9 mouse cellular contexts compared by ENCODE assay signal in the genomic region with DNA sequence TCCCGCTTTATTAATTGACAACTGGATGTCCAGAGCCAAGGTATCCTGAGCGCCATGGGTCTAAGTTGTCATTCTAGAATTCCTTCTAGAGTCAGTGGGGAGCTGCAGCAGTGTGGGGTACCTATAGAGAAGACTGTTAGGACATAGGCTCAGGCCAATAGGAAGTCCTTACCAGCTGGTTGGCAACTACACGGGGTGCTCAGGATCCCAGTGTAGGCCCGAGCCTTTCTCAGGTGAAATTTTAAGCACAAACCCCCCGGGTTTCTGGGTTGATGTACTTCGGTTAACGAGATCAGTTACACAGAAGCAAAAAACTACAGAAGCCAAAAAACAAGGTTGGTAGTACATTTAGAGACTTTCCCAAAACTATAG. TPM values are rescaled to one million over a fixed set of nuclear protein-coding genes. Genes with fewer than 3 reads are reported as not detected.
DNase-seq lines count a peak whose midpoint lies in the region; ATAC-seq lines count a peak whose summit lies in the region.
"Had no signal": no experiment of that assay in that cellular context is flagged by ENCODE, and none has a peak within 500 bp of the region (broad histone marks: within the 10 kb centered on the region; RNA-seq: fewer than 3 reads in every experiment).

No protein-coding gene starts in this region.

- peak; percentile 82 for DNase-seq in midbrain, embryonic 11.5 days (ENCODE audit: low spot score, missing footprints)
- DNase-seq in layer of hippocampus, adult 9-10 months (ENCODE audit: low spot score), result no peak
- DNase-seq in c-Kit-positive CD71-positive TER-119-positive erythroid progenitor cells, embryonic 14.5 days (ENCODE audit: low spot score), result no peak
- DNase-seq: right cerebral cortex, postnatal 4 days had no signal

- 0 out of 2 replicates have a peak overlapping the region, but pooled peaks have one; percentile 29 for H3K9ac ChIP-seq in hindbrain, embryonic 13.5 days
- no peak overlapping the region for H3K9ac ChIP-seq in hindbrain, embryonic 12.5 days
- no peak overlapping the region for H3K9ac ChIP-seq in midbrain, embryonic 11.5 days (ENCODE audit: low read length)
- no peak overlapping the region for H3K9ac ChIP-seq in midbrain, embryonic 15.5 days
- 0 out of 2 replicates have a peak overlapping the region, but pooled peaks have one; percentile 34 for H3K9ac ChIP-seq in forebrain, embryonic 13.5 days
- no peak overlapping the region for H3K9ac ChIP-seq in stomach, embryonic 14.5 days (replicated peaks; ENCODE audit: low read depth, low read length)

- peaks cover 35% of the 10 kb centered on the region for H3K4me1 ChIP-seq in hindbrain, embryonic 13.5 days (replicated peaks)
- peaks cover 24% of the 10 kb centered on the region for H3K4me1 ChIP-seq in hindbrain, embryonic 12.5 days
- H3K4me1 ChIP-seq in midbrain, embryonic 11.5 days (ENCODE audit: control insufficient read depth, insufficient read depth, low read length), result peaks cover 15% of the 10 kb centered on the region
- peaks cover 24% of the 10 kb centered on the region for H3K4me1 ChIP-seq in midbrain, embryonic 15.5 days
- peaks cover 33% of the 10 kb centered on the region for H3K4me1 ChIP-seq in forebrain, embryonic 13.5 days
- H3K4me1 ChIP-seq in stomach, embryonic 14.5 days (ENCODE audit: control insufficient read depth, insufficient read depth, low read length), result peaks cover 24% of the 10 kb centered on the region

- H3K4me3 ChIP-seq in hindbrain, embryonic 13.5 days, result no peak overlapping the region
- no peak overlapping the region for H3K4me3 ChIP-seq in hindbrain, embryonic 12.5 days
- H3K4me3 ChIP-seq in midbrain, embryonic 11.5 days (ENCODE audit: low read depth, low read length), result no peak overlapping the region
- no peak overlapping the region for H3K4me3 ChIP-seq in midbrain, embryonic 15.5 days
- 0 out of 2 replicates have a peak overlapping the region, but pooled peaks have one; percentile 2 for H3K4me3 ChIP-seq in forebrain, embryonic 13.5 days
- H3K4me3 ChIP-seq in stomach, embryonic 14.5 days (ENCODE audit: low read depth, low read length), result no peak overlapping the region

- no peaks in the 10 kb centered on the region for H3K27me3 ChIP-seq in hindbrain, embryonic 13.5 days
- no peaks in the 10 kb centered on the region for H3K27me3 ChIP-seq in hindbrain, embryonic 12.5 days
- H3K27me3 ChIP-seq in midbrain, embryonic 11.5 days (ENCODE audit: control insufficient read depth, insufficient read depth, low read length), result no peaks in the 10 kb centered on the region
- H3K27me3 ChIP-seq in midbrain, embryonic 15.5 days (replicated peaks), result no peaks in the 10 kb centered on the region
- H3K27me3 ChIP-seq in forebrain, embryonic 13.5 days, result no peaks in the 10 kb centered on the region
- H3K27me3 ChIP-seq in stomach, embryonic 14.5 days (ENCODE audit: control insufficient read depth, insufficient read depth, low read length), result no peaks in the 10 kb centered on the region

- 75% methylated on average over 7 of the region's 7 CpGs for WGBS in hindbrain, embryonic 13.5 days
- 65% methylated on average over 7 of the region's 7 CpGs for WGBS in hindbrain, embryonic 12.5 days
- 67% methylated on average over 7 of the region's 7 CpGs for WGBS in midbrain, embryonic 11.5 days
- 59% methylated on average over 7 of the region's 7 CpGs for WGBS in midbrain, embryonic 15.5 days
- WGBS in forebrain, embryonic 13.5 days, result 64% methylated on average over 7 of the region's 7 CpGs
- 75% methylated on average over 7 of the region's 7 CpGs for WGBS in stomach, embryonic 14.5 days

- H3K9me3 ChIP-seq in hindbrain, embryonic 13.5 days, result no peaks in the 10 kb centered on the region
- no peaks in the 10 kb centered on the region for H3K9me3 ChIP-seq in hindbrain, embryonic 12.5 days (replicated peaks)
- no peaks in the 10 kb centered on the region for H3K9me3 ChIP-seq in midbrain, embryonic 11.5 days (ENCODE audit: control insufficient read depth, low read length)
- no peaks in the 10 kb centered on the region for H3K9me3 ChIP-seq in midbrain, embryonic 15.5 days
- no peaks in the 10 kb centered on the region for H3K9me3 ChIP-seq in forebrain, embryonic 13.5 days (replicated peaks)
- no peaks in the 10 kb centered on the region for H3K9me3 ChIP-seq in stomach, embryonic 14.5 days (ENCODE audit: control insufficient read depth, low read depth, low read length)

- H3K4me2 ChIP-seq in hindbrain, embryonic 13.5 days, result no peak overlapping the region
- H3K4me2 ChIP-seq in hindbrain, embryonic 12.5 days (replicated peaks), result no peak overlapping the region
- no peak overlapping the region for H3K4me2 ChIP-seq in midbrain, embryonic 11.5 days
- no peak overlapping the region for H3K4me2 ChIP-seq in midbrain, embryonic 15.5 days
- peak overlapping the region; percentile 30 for H3K4me2 ChIP-seq in forebrain, embryonic 13.5 days
- no peak overlapping the region for H3K4me2 ChIP-seq in stomach, embryonic 14.5 days (replicated peaks; ENCODE audit: low read depth, low read length)

- H3K36me3 ChIP-seq in hindbrain, embryonic 13.5 days, result no peaks in the 10 kb centered on the region
- no peaks in the 10 kb centered on the region for H3K36me3 ChIP-seq in hindbrain, embryonic 12.5 days
- H3K36me3 ChIP-seq in midbrain, embryonic 11.5 days (ENCODE audit: control insufficient read depth, insufficient read depth, low read length), result no peaks in the 10 kb centered on the region
- no peaks in the 10 kb centered on the region for H3K36me3 ChIP-seq in midbrain, embryonic 15.5 days (replicated peaks)
- no peaks in the 10 kb centered on the region for H3K36me3 ChIP-seq in forebrain, embryonic 13.5 days (ENCODE audit: poor library complexity, severe bottlenecking)
- no peaks in the 10 kb centered on the region for H3K36me3 ChIP-seq in stomach, embryonic 14.5 days (ENCODE audit: control insufficient read depth, insufficient read depth, low read length)

- H3K27ac ChIP-seq in hindbrain, embryonic 13.5 days, result peak overlapping the region; percentile 27; the same call in 1 of the 2 replicates
- no peak overlapping the region for H3K27ac ChIP-seq in hindbrain, embryonic 12.5 days
- H3K27ac ChIP-seq in midbrain, embryonic 11.5 days (ENCODE audit: low read depth, low read length), result no peak overlapping the region
- no peak overlapping the region for H3K27ac ChIP-seq in midbrain, embryonic 15.5 days
- H3K27ac ChIP-seq in forebrain, embryonic 13.5 days, result peak overlapping the region; percentile 51; the same call in 1 of the 2 replicates
- peak overlapping the region; percentile 27; the same call in 1 of the 2 replicates for H3K27ac ChIP-seq in stomach, embryonic 14.5 days (ENCODE audit: low read length)

- ATAC-seq in hindbrain, embryonic 13.5 days (ENCODE audit: low FRiP score), result no peak
- no peak for ATAC-seq in hindbrain, embryonic 12.5 days (ENCODE audit: low FRiP score)
- ATAC-seq in midbrain, embryonic 11.5 days (ENCODE audit: low FRiP score), result no peak
- no peak for ATAC-seq in midbrain, embryonic 15.5 days (replicated peaks)
- ATAC-seq in forebrain, embryonic 13.5 days, result no peak
- no peak for ATAC-seq in stomach, embryonic 14.5 days (ENCODE audit: insufficient number of reproducible peaks, insufficient read depth, low FRiP score, low read depth)

RNA-seq across cellular contexts. Expression of a gene that starts 51.6 kb away (rescaled TPM):
- 67.6 and 72.4 TPM in 2 replicates for polyA plus RNA-seq in hindbrain, embryonic 13.5 days (2015; fragmentation: Nextera tagmentation; extraction: Ambion mirVana)
- 71.8 and 73.7 TPM in 2 replicates for polyA plus RNA-seq in hindbrain, embryonic 12.5 days (2016; fragmentation: Nextera tagmentation; extraction: Ambion mirVana)
- 48.2 and 58.6 TPM in 2 replicates for polyA plus RNA-seq in midbrain, embryonic 11.5 days (2014; fragmentation: Nextera tagmentation; extraction: Ambion mirVana)
- 87.6 and 94.7 TPM in 2 replicates for polyA plus RNA-seq in midbrain, embryonic 15.5 days (2015; fragmentation: Nextera tagmentation; extraction: Ambion mirVana)
- polyA plus RNA-seq in forebrain, embryonic 13.5 days (2015; fragmentation: Nextera tagmentation; extraction: Ambion mirVana), result 56.4 and 62.6 TPM in 2 replicates
- polyA plus RNA-seq in stomach, embryonic 14.5 days (2014; fragmentation: Nextera tagmentation; extraction: Ambion mirVana), result 67.6 and 72.1 TPM in 2 replicates

RNA-seq across cellular contexts. Expression of a gene that starts 52.3 kb away (rescaled TPM):
- polyA plus RNA-seq in hindbrain, embryonic 13.5 days (2015; fragmentation: Nextera tagmentation; extraction: Ambion mirVana), result 17.5 and 19.3 TPM in 2 replicates
- polyA plus RNA-seq in hindbrain, embryonic 12.5 days (2016; fragmentation: Nextera tagmentation; extraction: Ambion mirVana), result 28.7 and 29.9 TPM in 2 replicates
- polyA plus RNA-seq in midbrain, embryonic 11.5 days (2014; fragmentation: Nextera tagmentation; extraction: Ambion mirVana), result 11.5 and 14.0 TPM in 2 replicates
- 16.1 and 19.2 TPM in 2 replicates for polyA plus RNA-seq in midbrain, embryonic 15.5 days (2015; fragmentation: Nextera tagmentation; extraction: Ambion mirVana)
- 21.7 and 26.2 TPM in 2 replicates for polyA plus RNA-seq in forebrain, embryonic 13.5 days (2015; fragmentation: Nextera tagmentation; extraction: Ambion mirVana)
- 18.3 and 18.6 TPM in 2 replicates for polyA plus RNA-seq in stomach, embryonic 14.5 days (2014; fragmentation: Nextera tagmentation; extraction: Ambion mirVana)

RNA-seq across cellular contexts. Expression of a gene that starts 54.8 kb away (rescaled TPM):
- polyA plus RNA-seq in hindbrain, embryonic 13.5 days (2015; fragmentation: Nextera tagmentation; extraction: Ambion mirVana), result 2.6 and 2.8 TPM in 2 replicates
- polyA plus RNA-seq in hindbrain, embryonic 12.5 days (2016; fragmentation: Nextera tagmentation; extraction: Ambion mirVana), result 2.0 and 2.2 TPM in 2 replicates
- 1.1 and 1.8 TPM in 2 replicates for polyA plus RNA-seq in midbrain, embryonic 11.5 days (2014; fragmentation: Nextera tagmentation; extraction: Ambion mirVana)
- polyA plus RNA-seq in midbrain, embryonic 15.5 days (2015; fragmentation: Nextera tagmentation; extraction: Ambion mirVana), result 2.0 and 2.9 TPM in 2 replicates
- 1.2 and 1.4 TPM in 2 replicates for polyA plus RNA-seq in forebrain, embryonic 13.5 days (2015; fragmentation: Nextera tagmentation; extraction: Ambion mirVana)
- polyA plus RNA-seq in stomach, embryonic 14.5 days (2014; fragmentation: Nextera tagmentation; extraction: Ambion mirVana), result 1.8 and 2.8 TPM in 2 replicates

Comparison
In these comparisons a context has a peak if more than half of its experiments do, and no peak if none do; other contexts are left out.
1. H3K27ac ChIP-seq: peak in hindbrain, embryonic 13.5 days (single experiment), forebrain, embryonic 13.5 days (single experiment) and stomach, embryonic 14.5 days (single experiment); none in hindbrain, embryonic 12.5 days (single experiment), midbrain, embryonic 11.5 days (single experiment) and midbrain, embryonic 15.5 days (single experiment).
2. H3K9ac ChIP-seq: peak in hindbrain, embryonic 13.5 days (single experiment) and forebrain, embryonic 13.5 days (single experiment); none in hindbrain, embryonic 12.5 days (single experiment), midbrain, embryonic 11.5 days (single experiment), midbrain, embryonic 15.5 days (single experiment) and stomach, embryonic 14.5 days (single experiment).